Mouse (Mus musculus) forebrain, embryonic 11.5 days (tissue): ENCODE results near the gene Gm14085. TPM values are rescaled to one million over a fixed set of nuclear protein-coding genes. Genes with fewer than 3 reads are reported as not detected.
"Not testable (repeated sequence)": the region's sequence is repeated elsewhere in the genome, so short reads cannot be mapped to it uniquely, and the experiment has no call there.

ENCODE experiments used
- ATAC-seq: fragments of 200-750 bp; cut with Nextera tagmentation; replicated peaks from 2 replicates; pipeline ENCODE4 v1.8.0; 2017; ENCODE audit warnings: moderate TSS enrichment; ENCODE audit not compliant: low FRiP score
- DNase-seq: peaks from one replicate; pipeline ENCODE4 v3.0.0-alpha.2; 2017; ENCODE audit warnings: low spot score
- H3K27ac ChIP-seq: fragments of 300-500 bp; sonication (generic); 2 replicates; pipeline ENCODE4 v1.5.1; 2014; ENCODE audit warnings: low read depth, low read length
- H3K27me3 ChIP-seq: fragments of 300-500 bp; sonication (generic); 2 replicates; pipeline ENCODE4 v1.6.1; 2014; ENCODE audit warnings: mild to moderate bottlenecking, low read length, mixed read lengths; ENCODE audit not compliant: control insufficient read depth, insufficient read depth
- H3K36me3 ChIP-seq: fragments of 300-500 bp; sonication (generic); 2 replicates; pipeline ENCODE4 v1.6.1; 2014; ENCODE audit warnings: mild to moderate bottlenecking, low read length, moderate library complexity, mixed read lengths; ENCODE audit not compliant: control insufficient read depth, insufficient read depth
- H3K4me1 ChIP-seq: fragments of 300-500 bp; sonication (generic); replicated peaks from 2 replicates; pipeline ENCODE4 v1.6.1; 2014; ENCODE audit warnings: low read length, mixed read lengths; ENCODE audit not compliant: control insufficient read depth, insufficient read depth
- H3K4me2 ChIP-seq: fragments of 300-500 bp; sonication (generic); 2 replicates; pipeline ENCODE4 v1.6.1; 2014; ENCODE audit warnings: low read depth, mild to moderate bottlenecking, low read length, moderate library complexity, mixed read lengths; ENCODE audit not compliant: severe bottlenecking
- H3K4me3 ChIP-seq: fragments of 300-500 bp; sonication (generic); 2 replicates; pipeline ENCODE4 v1.5.1; 2014; ENCODE audit warnings: low read depth, low read length
- H3K9ac ChIP-seq: fragments of 300-500 bp; sonication (generic); 2 replicates; pipeline ENCODE4 v1.6.1; 2014; ENCODE audit warnings: low read length
- H3K9me3 ChIP-seq: fragments of 300-500 bp; sonication (generic); 2 replicates; pipeline ENCODE4 v1.6.1; 2016; ENCODE audit warnings: low read length, mixed read lengths; ENCODE audit not compliant: control insufficient read depth
- WGBS: fragments of 180-500 bp; shearing (Covaris S2); extraction: QIAGEN DNeasy Blood & Tissue Kit; methylation state at CpG from one replicate; pipeline ENCODE4 v1.1.7; 2014; 5-methylcytosine and 5-hydroxymethylcytosine counted together
- polyA plus RNA-seq: library from polyadenylated mRNA; unstranded; fragments of >200 nt; fragmentation: Nextera tagmentation; extraction: Ambion mirVana; gene quantifications from 2 replicates; pipeline ENCODE4 v1.2.1, GENCODE M21; 2014

Gene Gm14085
- polyA plus RNA-seq, 1 experiment from 2014 or later, result not detected

- no peak overlapping the region for H3K4me3 ChIP-seq
- no peaks in the 10 kb centered on the region for H3K9me3 ChIP-seq
- no peaks in the 10 kb centered on the region; the same call in 1 of the 2 replicates for H3K4me1 ChIP-seq
- no peak for ATAC-seq
- no peak overlapping the region for H3K27ac ChIP-seq
- WGBS, result 93% methylated on average over 3 of the region's 3 CpGs
- no peak overlapping the region for H3K4me2 ChIP-seq
- H3K27me3 ChIP-seq, result no peaks in the 10 kb centered on the region
- H3K9ac ChIP-seq, result no peak overlapping the region
- H3K36me3 ChIP-seq, result no peaks in the 10 kb centered on the region
- DNase-seq, result no peak
These were observed 15.5 kb upstream of the Gm14085 start for GRCm38 (mm10) chr2:122469221-122469620.

DNA sequence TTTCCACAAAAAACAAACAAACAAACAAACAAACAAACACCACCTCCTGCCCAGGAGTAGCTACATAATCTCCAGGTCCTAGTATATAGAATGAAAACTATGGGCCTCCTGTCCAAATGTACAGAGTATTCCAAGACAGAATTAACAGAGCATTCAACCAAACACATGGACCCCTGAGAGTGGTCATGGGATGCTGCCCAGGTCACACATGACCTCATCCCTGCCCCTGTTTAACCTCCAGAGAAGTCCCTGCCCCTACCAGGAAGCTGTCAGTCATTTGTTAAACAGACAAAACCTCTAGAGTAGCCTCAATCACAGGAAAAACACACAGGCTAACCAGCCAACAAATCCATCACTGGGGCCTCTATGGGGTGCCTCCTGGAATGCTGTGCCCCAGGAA is 8.2 kb upstream of the Gm14085 start:
- Histone ChIP-seq H3K4me3 (no peak overlapping the region), H3K9ac (no peak overlapping the region), H3K27me3 (no peaks in the 10 kb centered on the region)

GRCm38 (mm10) chr2:122483787-122484186 is 954 bp upstream of the Gm14085 start:
- WGBS, result 83% methylated on average over 1 of the region's 1 CpGs
- H3K36me3 ChIP-seq, H3K4me1 ChIP-seq, H3K9ac ChIP-seq, H3K9me3 ChIP-seq, H3K27ac ChIP-seq, ATAC-seq, H3K4me3 ChIP-seq, DNase-seq, H3K27me3 ChIP-seq, H3K4me2 ChIP-seq: not testable (repeated sequence)

More for the DNA sequence above, 8.2 kb upstream of the Gm14085 start:
- no peaks in the 10 kb centered on the region for H3K4me1 ChIP-seq
- H3K9me3 ChIP-seq, result no peaks in the 10 kb centered on the region
- no peak for DNase-seq
- H3K27ac ChIP-seq, result no peak overlapping the region
- H3K4me2 ChIP-seq, result no peak overlapping the region
- no peaks in the 10 kb centered on the region for H3K36me3 ChIP-seq
- no peak for ATAC-seq

- not testable (repeated sequence) for H3K36me3 ChIP-seq, DNase-seq, H3K27ac ChIP-seq, H3K27me3 ChIP-seq, H3K4me3 ChIP-seq, ATAC-seq, H3K9me3 ChIP-seq, H3K9ac ChIP-seq, H3K4me2 ChIP-seq, H3K4me1 ChIP-seq
- 62% methylated on average over 2 of the region's 3 CpGs for WGBS
These were observed 913 bp downstream of the Gm14085 start for GRCm38 (mm10) chr2:122485654-122486053.

DNA sequence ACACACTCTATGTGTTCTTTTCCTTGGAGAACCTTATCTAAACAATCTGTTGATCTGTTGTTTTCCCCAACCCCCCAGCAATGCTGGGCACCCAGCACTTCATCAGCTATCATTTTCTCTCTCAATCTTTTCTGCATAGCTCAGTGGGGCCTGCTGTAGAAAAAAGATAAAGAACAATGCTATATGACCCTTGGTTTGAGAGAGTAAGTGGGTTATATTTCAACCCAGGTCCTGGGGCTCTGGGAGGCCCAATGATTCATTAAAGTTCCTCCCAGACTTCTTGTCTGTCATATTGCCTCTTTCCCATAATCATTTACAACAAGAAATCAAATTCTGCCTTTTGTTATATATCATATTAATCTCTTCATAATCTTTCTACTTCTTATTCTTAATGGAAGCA is 1.4 kb downstream of the Gm14085 start:
- H3K36me3 ChIP-seq, DNase-seq, H3K4me2 ChIP-seq, H3K4me3 ChIP-seq, H3K4me1 ChIP-seq, H3K9ac ChIP-seq, H3K27ac ChIP-seq, H3K9me3 ChIP-seq, H3K27me3 ChIP-seq, ATAC-seq: not testable (repeated sequence)

DNA sequence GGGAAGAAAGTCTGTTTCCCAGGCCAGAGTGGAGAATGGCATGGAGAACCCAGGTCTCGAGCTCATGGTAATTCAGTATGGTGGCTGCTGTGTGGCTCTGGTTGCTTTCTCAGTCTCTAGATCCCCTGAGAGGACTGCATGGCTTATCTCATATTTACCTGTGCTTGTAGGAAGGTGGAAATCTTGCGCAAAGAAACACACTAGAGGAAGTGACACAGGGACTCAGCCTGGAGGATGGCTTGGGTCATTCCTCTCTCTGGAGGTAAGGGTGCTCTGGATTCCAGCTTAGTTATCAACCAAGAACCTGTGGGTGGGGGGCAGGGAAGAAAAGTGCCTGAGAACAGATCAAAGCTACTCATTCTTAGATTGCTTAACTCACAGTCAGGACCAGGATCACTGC is 1.9 kb downstream of the Gm14085 start:
- H3K36me3 ChIP-seq, result no peaks in the 10 kb centered on the region
- 81% methylated on average over 2 of the region's 2 CpGs for WGBS
- H3K27ac ChIP-seq, result no peak overlapping the region
- H3K9me3 ChIP-seq, result no peaks in the 10 kb centered on the region
- no peak overlapping the region for H3K4me3 ChIP-seq
- ATAC-seq, result no peak
- no peak for DNase-seq
- H3K9ac ChIP-seq, result no peak overlapping the region
- no peaks in the 10 kb centered on the region for H3K4me1 ChIP-seq
- no peak overlapping the region for H3K4me2 ChIP-seq
- no peaks in the 10 kb centered on the region for H3K27me3 ChIP-seq

DNA sequence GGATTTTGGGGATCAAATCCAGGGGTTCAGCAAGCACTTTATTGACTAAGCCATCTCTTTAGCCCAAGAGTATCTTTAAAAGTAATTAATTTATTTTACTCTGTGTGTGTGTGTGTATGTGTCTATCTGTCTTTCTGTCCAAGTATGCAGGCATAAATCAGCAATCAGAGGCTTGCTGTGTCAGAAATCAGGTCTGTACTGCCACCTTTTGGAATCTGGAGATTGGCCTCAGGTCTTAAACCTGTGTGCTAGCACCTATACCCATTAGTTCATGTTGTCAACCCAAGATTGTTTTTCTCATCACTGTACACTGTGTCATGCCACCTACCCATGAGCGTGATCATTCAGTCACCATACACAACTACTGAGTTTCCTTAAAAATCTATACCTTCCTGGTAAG is 45.0 kb downstream of the Gm14085 start:
- not testable (repeated sequence) for H3K27ac ChIP-seq, H3K4me2 ChIP-seq, DNase-seq, H3K9ac ChIP-seq, H3K9me3 ChIP-seq, H3K27me3 ChIP-seq, H3K4me1 ChIP-seq, H3K4me3 ChIP-seq, H3K36me3 ChIP-seq, ATAC-seq
- WGBS, result 100% methylated on average over 1 of the region's 1 CpGs

- Histone ChIP-seq H3K27ac (no peak overlapping the region), H3K27me3 (no peaks in the 10 kb centered on the region), H3K36me3 (no peaks in the 10 kb centered on the region), H3K9ac (no peak overlapping the region), H3K4me2 (no peak overlapping the region), H3K4me3 (no peak overlapping the region), H3K9me3 (no peaks in the 10 kb centered on the region), H3K4me1 (no peaks in the 10 kb centered on the region)
- WGBS, result 90% methylated on average over 7 of the region's 7 CpGs
- ATAC-seq (no peak), DNase-seq (no peak)
These were observed 46.5 kb downstream of the Gm14085 start for GRCm38 (mm10) chr2:122531290-122531689.

DNA sequence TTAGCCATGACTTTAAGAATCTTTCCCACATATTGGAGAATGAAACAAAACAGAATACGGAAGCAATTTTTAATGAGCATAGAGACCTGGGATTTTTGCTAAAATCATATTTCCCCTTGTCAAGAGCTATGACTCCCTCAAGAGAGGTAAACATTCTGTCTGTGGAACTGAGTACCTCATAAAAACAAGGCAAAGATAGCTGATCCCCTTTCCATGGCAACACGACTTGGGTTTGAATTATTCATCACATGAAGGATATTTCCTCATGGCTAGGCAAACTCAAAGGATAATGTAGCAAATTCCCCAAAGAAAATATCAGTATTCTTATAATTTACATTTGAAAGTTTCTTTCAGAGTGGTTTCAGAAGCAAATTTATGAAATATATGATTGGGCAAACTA is 47.0 kb downstream of the Gm14085 start:
- DNase-seq, result no peak
- H3K9me3 ChIP-seq, result no peaks in the 10 kb centered on the region
- H3K4me3 ChIP-seq, result no peak overlapping the region
- no peak overlapping the region for H3K27ac ChIP-seq
- WGBS, result 77% methylated on average over 2 of the region's 2 CpGs
- H3K27me3 ChIP-seq, result no peaks in the 10 kb centered on the region
- no peak for ATAC-seq
- no peak overlapping the region for H3K4me2 ChIP-seq
- H3K36me3 ChIP-seq, result no peaks in the 10 kb centered on the region
- no peaks in the 10 kb centered on the region for H3K4me1 ChIP-seq
- no peak overlapping the region for H3K9ac ChIP-seq
